Mouse (Mus musculus) small intestine, adult 2 months (tissue): ENCODE measurements around the gene Shld2.

Experiments used
- CTCF ChIP-seq: fragments of 200-500 bp; IDR thresholded peaks from 2 replicates; pipeline ENCODE4 v1.5.1; 2012; ENCODE audit warnings: low read depth, mild to moderate bottlenecking, control low read depth, inconsistent platforms, low read length, moderate library complexity, mixed read lengths; ENCODE audit not compliant: insufficient replicate concordance, insufficient read length; ENCODE audit errors: extremely low read depth
- POLR2A ChIP-seq: fragments of 200-500 bp; IDR thresholded peaks from 2 replicates; pipeline ENCODE4 v1.6.1; 2012; ENCODE audit warnings: low read depth, mild to moderate bottlenecking, control low read depth, inconsistent platforms, low read length, moderate library complexity

DNA sequence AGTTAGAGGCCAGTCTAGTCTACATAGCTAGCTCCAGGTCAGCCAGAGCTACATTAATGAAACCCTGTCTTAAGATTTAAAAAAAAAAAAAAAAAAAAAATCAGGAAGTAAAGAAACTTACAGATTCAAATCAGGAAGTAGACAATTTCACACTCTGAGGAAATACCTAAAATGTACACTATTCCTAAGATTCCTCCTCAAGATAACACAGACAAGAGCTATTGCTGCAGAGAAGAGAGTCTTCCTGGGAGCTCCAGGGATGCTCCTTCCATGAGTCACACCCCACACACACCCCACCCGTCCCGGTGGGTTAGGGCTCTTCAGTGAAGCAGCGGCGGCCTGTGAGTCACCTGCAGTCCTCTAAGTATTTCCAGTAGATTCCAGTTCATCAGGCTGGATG lies 13.3 kb downstream of the Shld2 start:
- TF ChIP-seq POLR2A (no peak), CTCF (no peak)
